Mouse (Mus musculus) limb, embryonic 11.5 days (tissue): ENCODE results near the gene Card11. TPM values are rescaled to one million over a fixed set of nuclear protein-coding genes. Genes with fewer than 3 reads are reported as not detected.
A peak's percentile ranks its signal among the peaks of the same experiment; 100 is the strongest.

Experiments
- ATAC-seq: fragments of 200-750 bp; cut with Nextera tagmentation; 2 replicates; pipeline ENCODE4 v1.8.0; 2017; ENCODE audit warnings: low read depth; ENCODE audit not compliant: insufficient number of reproducible peaks, low FRiP score, low TSS enrichment
- DNase-seq: peaks from one replicate; pipeline ENCODE4 v3.0.0-alpha.2; 2015; ENCODE audit warnings: low spot score
- H3K27ac ChIP-seq: fragments of 300-500 bp; sonication (generic); replicated peaks from 2 replicates; pipeline ENCODE4 v1.5.1; 2014; ENCODE audit warnings: low read depth, mild to moderate bottlenecking, low read length
- H3K27me3 ChIP-seq: fragments of 300-500 bp; sonication (generic); 2 replicates; pipeline ENCODE4 v1.6.1; 2014; ENCODE audit warnings: mild to moderate bottlenecking, low read length, mixed read lengths; ENCODE audit not compliant: control insufficient read depth, insufficient read depth
- H3K36me3 ChIP-seq: fragments of 300-500 bp; sonication (generic); 2 replicates; pipeline ENCODE4 v1.6.1; 2014; ENCODE audit warnings: mild to moderate bottlenecking, low read length, moderate library complexity, mixed read lengths; ENCODE audit not compliant: control insufficient read depth, insufficient read depth
- H3K4me1 ChIP-seq: fragments of 300-500 bp; sonication (generic); 2 replicates; pipeline ENCODE4 v1.6.1; 2014; ENCODE audit warnings: low read length, mixed read lengths; ENCODE audit not compliant: control insufficient read depth, insufficient read depth
- H3K4me2 ChIP-seq: fragments of 300-500 bp; sonication (generic); 2 replicates; pipeline ENCODE4 v1.6.1; 2014; ENCODE audit warnings: low read depth, mild to moderate bottlenecking, moderate library complexity; ENCODE audit not compliant: severe bottlenecking
- H3K4me3 ChIP-seq: fragments of 300-500 bp; sonication (generic); 2 replicates; pipeline ENCODE4 v1.5.1; 2014; ENCODE audit warnings: low read depth, low read length
- H3K9ac ChIP-seq: fragments of 300-500 bp; sonication (generic); 2 replicates; pipeline ENCODE4 v1.6.1; 2014; ENCODE audit warnings: mild to moderate bottlenecking, low read length
- H3K9me3 ChIP-seq: fragments of 300-500 bp; sonication (generic); 2 replicates; pipeline ENCODE4 v1.6.1; 2016; ENCODE audit warnings: low read length; ENCODE audit not compliant: control insufficient read depth
- WGBS: fragments of 180-500 bp; shearing (Covaris S2); extraction: QIAGEN DNeasy Blood & Tissue Kit; methylation state at CpG from one replicate; pipeline ENCODE4 v1.1.7; 2014; 5-methylcytosine and 5-hydroxymethylcytosine counted together
- polyA plus RNA-seq: library from polyadenylated mRNA; unstranded; fragments of >200 nt; fragmentation: Nextera tagmentation; extraction: Ambion mirVana; gene quantifications from 2 replicates; pipeline ENCODE4 v1.2.1, GENCODE M21; 2014

Card11 gene
- polyA plus RNA-seq, 1 experiment from 2014 or later: 0.97 TPM

DNA sequence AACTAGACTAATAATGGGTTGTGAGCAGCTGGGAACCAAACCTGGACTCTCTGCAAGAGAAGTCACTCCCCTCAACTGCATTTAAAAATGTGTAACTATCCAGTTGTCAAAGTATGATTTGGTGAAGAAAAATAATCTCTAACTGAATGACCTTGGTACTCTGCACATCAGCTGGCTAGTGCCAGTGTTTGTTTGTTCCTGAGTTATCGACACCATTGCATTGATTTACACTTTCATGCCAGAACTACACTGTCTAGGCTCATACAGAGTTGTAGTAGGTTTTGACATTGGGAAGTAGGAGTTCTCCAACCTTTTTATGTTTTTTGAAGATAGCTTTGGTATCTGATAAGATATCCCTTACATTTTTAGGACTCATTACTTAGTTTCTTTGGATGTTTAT is 81.9 kb downstream of the Card11 start:
- Histone ChIP-seq H3K9me3 (no peaks in the 10 kb centered on the region), H3K4me2 (no peak overlapping the region)
- WGBS: 84% methylated on average over 1 of the region's 1 CpGs

DNA sequence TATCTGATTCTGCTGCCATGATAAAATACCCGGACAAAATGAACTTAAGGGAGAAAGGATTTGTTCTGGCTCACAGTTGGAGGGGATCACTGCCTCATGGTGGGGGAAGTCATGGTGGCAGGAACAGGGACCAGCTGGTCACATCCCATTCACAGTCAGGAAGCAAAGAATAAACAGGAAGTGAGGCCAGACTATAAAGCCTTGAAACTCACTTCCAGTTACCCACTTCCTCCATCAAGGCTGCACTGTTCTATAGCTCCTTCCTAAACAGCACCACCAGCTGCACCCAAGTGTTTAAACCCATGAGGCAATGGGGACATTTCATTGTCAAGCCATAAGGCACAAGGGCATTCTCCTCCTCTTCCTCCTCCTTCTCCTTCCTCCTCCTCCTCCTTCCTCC is 82.6 kb downstream of the Card11 start:
- H3K4me1 ChIP-seq: no peaks in the 10 kb centered on the region
- no peak overlapping the region for H3K4me2 ChIP-seq
- ATAC-seq (no peak), DNase-seq (no peak)
- H3K4me3 ChIP-seq: no peak overlapping the region
- H3K27me3 ChIP-seq: no peaks in the 10 kb centered on the region
- H3K36me3 ChIP-seq: no peaks in the 10 kb centered on the region
- no peak overlapping the region for H3K9ac ChIP-seq
- no peak overlapping the region for H3K27ac ChIP-seq
- no peaks in the 10 kb centered on the region for H3K9me3 ChIP-seq
- 91% methylated on average over 1 of the region's 1 CpGs for WGBS

More for the DNA sequence above, 81.9 kb downstream of the Card11 start:
- no peaks in the 10 kb centered on the region for H3K4me1 ChIP-seq
- no peak overlapping the region for H3K27ac ChIP-seq
- no peaks in the 10 kb centered on the region for H3K27me3 ChIP-seq
- no peak overlapping the region for H3K4me3 ChIP-seq
- H3K36me3 ChIP-seq: no peaks in the 10 kb centered on the region
- H3K9ac ChIP-seq: no peak overlapping the region
- DNase-seq (no peak), ATAC-seq (no peak)

DNA sequence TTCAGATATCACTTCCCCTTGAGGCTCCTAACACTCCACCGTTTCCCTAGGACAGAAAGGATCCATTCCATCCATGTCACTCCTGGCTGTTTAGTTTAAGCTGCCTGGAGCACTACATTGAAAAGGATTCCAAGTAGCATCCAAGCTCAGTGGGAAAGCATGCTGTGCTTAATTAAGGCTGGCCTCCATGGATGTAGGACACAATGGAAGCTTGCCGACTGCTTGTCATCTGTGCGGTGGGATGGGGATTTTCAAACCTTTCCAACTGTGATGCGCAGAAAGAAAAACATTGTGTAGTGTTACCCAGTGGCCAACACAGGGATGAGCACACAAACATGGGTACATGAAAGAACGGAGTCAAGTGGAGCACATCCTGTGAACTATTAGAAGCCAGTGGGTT is 89.5 kb downstream of the Card11 start:
- H3K36me3 ChIP-seq: no peaks in the 10 kb centered on the region
- H3K9me3 ChIP-seq: no peaks in the 10 kb centered on the region
- no peak for DNase-seq
- H3K4me1 ChIP-seq: no peaks in the 10 kb centered on the region
- no peaks in the 10 kb centered on the region for H3K27me3 ChIP-seq
- no peak overlapping the region for H3K4me3 ChIP-seq
- 92% methylated on average over 5 of the region's 5 CpGs for WGBS
- ATAC-seq: no peak
- no peak overlapping the region for H3K27ac ChIP-seq
- H3K4me2 ChIP-seq: no peak overlapping the region
- H3K9ac ChIP-seq: no peak overlapping the region

DNA sequence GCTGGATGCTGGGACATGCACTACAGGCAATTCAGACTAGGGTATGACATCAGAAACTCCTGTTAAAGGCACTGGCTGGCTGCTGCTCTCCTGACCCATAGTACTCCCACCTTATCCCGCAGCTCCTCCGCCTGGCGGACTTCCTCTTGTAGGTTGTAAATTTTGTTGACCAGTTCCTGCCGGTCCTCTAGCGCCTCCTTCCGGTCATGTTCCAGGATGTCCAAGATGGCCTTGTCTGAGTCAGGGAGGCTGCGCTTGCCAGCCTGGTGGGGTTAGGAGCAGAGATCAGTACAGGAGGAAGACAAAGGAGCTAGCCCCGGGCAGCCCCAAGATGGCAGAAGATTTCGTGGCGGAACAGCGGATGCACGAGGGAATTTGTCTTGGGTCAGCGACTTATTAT is 99.5 kb downstream of the Card11 start:
- no peaks in the 10 kb centered on the region for H3K27me3 ChIP-seq
- no peak for DNase-seq
- H3K4me1 ChIP-seq: no peaks in the 10 kb centered on the region
- H3K36me3 ChIP-seq: no peaks in the 10 kb centered on the region
- no peak overlapping the region for H3K4me3 ChIP-seq
- no peak overlapping the region for H3K4me2 ChIP-seq
- H3K9ac ChIP-seq: no peak overlapping the region
- H3K27ac ChIP-seq: no peak overlapping the region
- no peaks in the 10 kb centered on the region for H3K9me3 ChIP-seq
- 77% methylated on average over 13 of the region's 13 CpGs for WGBS
- ATAC-seq: no peak

DNA sequence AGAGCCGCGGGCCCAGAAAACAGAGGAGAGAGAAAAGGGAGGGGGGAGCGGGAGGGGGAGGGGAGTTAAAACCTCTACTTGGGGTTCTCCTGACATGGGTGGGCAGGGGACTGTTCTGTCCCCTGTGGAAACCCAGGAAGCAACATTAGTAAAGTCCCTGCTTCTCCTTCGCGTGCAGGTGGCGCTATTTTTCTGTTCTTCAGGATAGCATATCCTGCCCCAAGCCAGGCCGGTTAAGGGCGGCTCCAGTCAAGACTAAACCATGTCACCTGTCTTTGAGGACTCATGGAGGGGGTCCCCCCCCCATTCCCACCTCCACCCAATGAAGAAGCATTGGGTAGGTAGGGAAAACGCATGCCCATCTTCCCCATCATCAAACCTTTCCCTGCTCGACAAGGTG is 109.3 kb downstream of the Card11 start:
- Histone ChIP-seq H3K4me3 (no peak overlapping the region), H3K27ac (no peak overlapping the region), H3K4me1 (0 out of 2 replicates have a peak, but pooled peaks cover 2% of the 10 kb centered on the region), H3K27me3 (no peaks in the 10 kb centered on the region), H3K9ac (no peak overlapping the region), H3K9me3 (no peaks in the 10 kb centered on the region), H3K36me3 (no peaks in the 10 kb centered on the region), H3K4me2 (peak overlapping the region; percentile 10; the same call in 1 of the 2 replicates)
- WGBS: 48% methylated on average over 10 of the region's 10 CpGs
- DNase-seq (peak; percentile 41), ATAC-seq (no peak)

DNA sequence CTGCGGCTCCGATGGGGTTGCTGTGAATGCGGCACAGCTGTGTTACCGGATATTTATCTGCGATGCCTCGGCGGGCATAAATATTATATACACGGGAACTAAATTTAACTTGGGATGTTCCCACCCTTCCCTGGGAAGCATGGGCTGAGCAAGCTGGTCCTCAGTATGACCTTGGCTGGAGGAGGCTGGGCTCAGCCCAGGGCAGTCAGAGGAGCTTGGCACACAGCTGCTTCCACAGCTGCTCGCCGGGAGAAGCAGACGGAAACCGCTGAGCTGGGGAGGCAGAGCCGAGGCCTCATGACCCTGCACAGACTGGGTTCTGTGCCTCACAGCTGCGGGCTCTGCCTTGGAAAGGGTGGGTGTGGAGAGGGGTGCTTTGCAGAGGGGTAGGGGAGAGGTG is 110.3 kb downstream of the Card11 start:
- Histone ChIP-seq H3K27ac (no peak overlapping the region), H3K36me3 (no peaks in the 10 kb centered on the region), H3K9ac (peak overlapping the region; percentile 7; the same call in 1 of the 2 replicates), H3K4me2 (no peak overlapping the region), H3K4me1 (0 out of 2 replicates have a peak, but pooled peaks cover 2% of the 10 kb centered on the region), H3K27me3 (no peaks in the 10 kb centered on the region), H3K9me3 (no peaks in the 10 kb centered on the region), H3K4me3 (no peak overlapping the region)
- DNase-seq (peak; percentile 52), ATAC-seq (peak; percentile 65; the same call in 1 of the 2 replicates)
- WGBS: 60% methylated on average over 14 of the region's 14 CpGs

DNA sequence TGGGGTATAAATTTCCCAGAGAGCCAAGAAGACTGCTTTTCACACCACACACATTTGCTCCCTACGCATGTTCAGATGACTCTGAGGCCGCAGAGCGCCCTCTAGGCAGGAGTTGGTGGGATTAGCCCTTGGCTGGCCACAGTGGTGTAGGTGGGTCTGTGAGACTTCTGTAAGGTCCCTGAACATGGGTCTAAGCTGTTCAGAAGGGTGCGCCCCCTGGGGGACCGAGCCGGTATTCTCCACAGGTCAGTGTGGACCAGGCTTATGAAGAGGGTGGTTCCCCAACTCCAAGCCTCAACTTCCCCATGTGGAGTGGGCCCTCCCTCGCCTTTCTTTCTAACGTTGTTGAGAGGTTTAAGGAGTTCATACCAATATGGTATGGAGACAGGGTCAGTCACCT is 110.8 kb downstream of the Card11 start:
- Histone ChIP-seq H3K36me3 (no peaks in the 10 kb centered on the region), H3K27me3 (no peaks in the 10 kb centered on the region), H3K27ac (no peak overlapping the region), H3K4me2 (no peak overlapping the region), H3K9ac (no peak overlapping the region; the same call in 1 of the 2 replicates), H3K4me1 (0 out of 2 replicates have a peak, but pooled peaks cover 2% of the 10 kb centered on the region), H3K9me3 (no peaks in the 10 kb centered on the region), H3K4me3 (no peak overlapping the region)
- DNase-seq: peak; percentile 65
- 52% methylated on average over 8 of the region's 8 CpGs for WGBS
- peak; percentile 61; the same call in 1 of the 2 replicates for ATAC-seq

DNA sequence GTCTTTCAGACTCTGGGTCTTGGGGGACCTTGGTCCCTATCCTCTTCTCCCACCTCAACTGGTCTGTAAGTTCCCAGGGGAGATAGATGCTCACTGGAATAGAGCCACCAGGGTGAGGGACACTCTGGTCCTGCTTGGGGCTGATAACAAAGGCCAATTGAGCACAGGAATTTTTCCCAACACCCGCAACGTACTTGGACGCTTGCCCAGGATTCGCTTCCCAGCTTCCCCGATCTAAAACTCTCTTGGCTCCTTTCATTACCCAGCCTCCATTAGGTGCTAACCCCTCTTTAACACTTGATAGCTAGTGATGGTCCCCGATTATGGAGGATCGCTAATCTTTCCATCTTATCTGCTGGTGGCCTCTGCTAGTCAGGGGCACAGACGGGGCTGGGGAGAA is 112.5 kb downstream of the Card11 start:
- no peak overlapping the region for H3K4me2 ChIP-seq
- H3K9ac ChIP-seq: no peak overlapping the region
- H3K36me3 ChIP-seq: no peaks in the 10 kb centered on the region
- H3K9me3 ChIP-seq: no peaks in the 10 kb centered on the region
- H3K27me3 ChIP-seq: no peaks in the 10 kb centered on the region
- ATAC-seq (no peak), DNase-seq (no peak)
- WGBS: 89% methylated on average over 8 of the region's 8 CpGs
- H3K27ac ChIP-seq: no peak overlapping the region
- H3K4me3 ChIP-seq: no peak overlapping the region
- 0 out of 2 replicates have a peak, but pooled peaks cover 2% of the 10 kb centered on the region for H3K4me1 ChIP-seq

DNA sequence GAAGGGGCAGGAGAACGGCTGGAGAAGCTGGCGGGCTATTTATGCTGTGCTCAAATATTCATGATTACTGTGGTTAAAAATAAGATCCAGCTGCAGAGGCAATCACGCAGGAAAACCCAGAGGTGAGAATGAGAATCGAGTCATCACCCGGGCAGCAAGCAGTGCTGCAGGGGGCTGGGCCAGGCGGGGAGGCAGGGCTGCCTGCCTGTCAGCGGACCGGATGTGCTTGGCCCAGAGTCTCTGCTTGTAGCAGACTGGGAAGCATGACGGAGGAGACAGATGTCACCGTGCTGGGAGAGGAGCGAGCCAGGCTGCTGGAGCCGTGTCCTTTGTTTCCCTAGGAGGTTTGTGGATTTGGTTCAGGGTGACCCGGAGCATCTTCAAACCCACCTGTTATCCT is 115.4 kb downstream of the Card11 start:
- no peak for DNase-seq
- Histone ChIP-seq H3K4me3 (no peak overlapping the region), H3K9me3 (no peaks in the 10 kb centered on the region), H3K27me3 (no peaks in the 10 kb centered on the region), H3K4me2 (no peak overlapping the region), H3K27ac (no peak overlapping the region), H3K9ac (no peak overlapping the region), H3K4me1 (no peaks in the 10 kb centered on the region), H3K36me3 (no peaks in the 10 kb centered on the region)
- no peak for ATAC-seq
- 33% methylated on average over 13 of the region's 13 CpGs for WGBS
